Mouse (Mus musculus): ENCODE data around the gene Zfp81. TPM values are rescaled to one million over a fixed set of nuclear protein-coding genes. Genes with fewer than 3 reads are reported as not detected.
"Not testable (repeated sequence)": the region's sequence is repeated elsewhere in the genome, so short reads cannot be mapped to it uniquely, and the experiment has no call there.

Gene Zfp81
- total RNA-seq (2021), result 1 to 10 TPM; 4.9 to 5.0 TPM
- long read RNA-seq, experiment 1, result 0 reads
- long read RNA-seq, experiment 2, result 0 reads

DNA sequence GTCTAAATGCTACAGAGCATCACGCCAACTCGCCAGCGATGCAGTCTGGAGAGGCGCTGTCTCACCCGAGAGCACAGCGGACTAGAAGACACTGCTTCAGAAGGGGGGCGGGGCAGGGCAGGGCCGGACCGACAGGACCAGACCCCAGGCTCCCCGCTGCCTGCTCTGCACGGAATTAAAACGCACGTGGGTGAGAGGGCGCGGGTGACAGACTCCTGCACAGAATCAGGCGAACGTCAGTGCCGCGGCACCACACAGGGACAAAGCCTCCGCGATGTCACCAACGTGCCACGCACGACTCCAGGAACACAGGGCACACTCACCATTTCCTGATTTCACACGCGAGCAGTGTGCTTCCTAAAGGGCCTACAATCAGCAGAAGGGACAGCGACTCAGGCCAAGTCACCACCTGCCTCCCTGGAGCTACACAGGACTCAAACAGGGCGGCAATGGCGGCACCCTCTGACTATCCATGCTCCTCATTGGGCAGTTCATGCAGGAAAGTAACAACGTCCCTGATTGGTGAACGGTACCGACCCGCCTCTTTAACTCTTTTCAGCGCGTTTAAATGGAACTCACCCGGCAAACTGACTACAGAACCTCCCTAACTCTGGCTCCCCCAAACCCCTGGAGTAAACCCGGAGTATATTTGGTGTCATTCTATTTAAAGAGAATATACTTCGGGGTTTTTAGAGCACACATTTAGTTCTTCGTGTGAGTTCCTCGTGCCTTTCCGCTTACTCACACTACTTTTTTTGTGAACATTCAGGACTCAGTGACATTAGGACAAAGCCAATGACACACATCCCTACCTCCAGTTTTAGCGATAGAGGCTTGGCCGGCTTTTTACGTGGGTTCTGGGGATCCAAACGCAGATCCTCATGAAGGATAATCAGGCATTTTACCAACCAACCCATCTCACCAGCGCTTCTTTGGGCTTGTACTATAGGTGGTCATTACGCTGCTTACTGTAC is at the start of gene Zfp81:
Gene Zfp81 (minus strand): TSS at position 468 of the 974 bp plus-strand sequence.
- peak; percentile 91 for DNase-seq

DNA sequence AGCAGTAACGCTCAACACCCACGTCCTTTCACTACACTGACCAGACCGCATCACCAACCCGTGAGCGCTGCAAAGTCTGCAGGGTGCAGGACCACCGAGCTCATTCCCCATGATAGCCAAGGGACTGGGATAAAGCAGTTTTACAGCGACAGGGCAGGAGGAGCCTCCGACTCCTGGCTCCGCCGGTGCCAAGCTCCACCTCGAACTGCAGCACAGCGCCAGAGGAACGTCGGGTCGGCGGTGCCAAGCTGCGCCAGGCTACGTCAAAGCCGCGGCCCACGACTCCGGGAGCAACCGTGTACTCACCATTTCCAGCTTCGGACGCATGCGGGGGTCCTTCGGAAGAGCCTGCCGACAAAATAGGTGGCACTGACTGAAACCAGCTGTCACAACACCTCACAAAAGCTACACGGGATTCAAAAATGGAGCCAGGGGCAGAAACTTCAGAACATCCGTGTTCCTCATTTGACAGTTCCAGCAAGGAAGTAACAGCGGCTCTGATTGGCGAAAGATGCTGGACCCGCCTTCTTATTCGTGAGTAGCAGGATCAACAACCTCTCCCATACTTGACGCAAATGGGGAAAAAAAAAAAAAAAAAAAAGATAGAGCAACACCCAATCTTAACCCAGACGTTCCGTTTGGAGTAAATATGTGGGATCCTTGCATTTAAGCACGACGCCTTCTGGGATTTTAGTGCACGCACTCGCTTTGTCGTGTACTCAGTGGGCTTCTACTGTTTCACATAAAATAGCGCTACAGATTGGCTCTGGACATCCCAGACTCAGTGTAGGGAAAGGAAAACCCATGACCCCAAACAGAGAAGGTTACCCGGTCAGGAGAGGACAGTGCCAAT is 35.7 kb upstream of the Zfp81 start, which contains the start of gene Zfp101:
Gene Zfp101 (minus strand): TSS at position 460 of the 853 bp plus-strand sequence.
- DNase-seq, result peak; percentile 95 to 96

DNA sequence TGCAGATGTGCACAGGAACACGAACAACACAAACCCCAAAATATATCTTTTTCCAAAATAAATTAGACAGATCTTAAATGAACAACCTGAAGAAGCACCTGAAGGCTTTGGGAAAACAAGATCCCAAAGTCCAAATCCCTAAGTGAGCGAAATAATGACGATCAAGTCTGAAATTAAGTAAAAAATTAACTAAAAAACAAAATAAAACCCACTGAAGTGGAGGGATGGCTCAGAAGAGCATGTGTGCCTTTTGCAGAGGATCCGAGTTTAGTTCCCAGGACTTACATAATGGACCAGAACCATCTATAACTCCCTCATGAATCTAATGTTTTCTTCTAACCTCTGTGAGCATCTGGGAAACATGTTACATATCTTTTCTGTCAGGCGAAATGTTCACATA is 33.6 kb upstream of the Zfp81 start:
- no peak for DNase-seq

DNA sequence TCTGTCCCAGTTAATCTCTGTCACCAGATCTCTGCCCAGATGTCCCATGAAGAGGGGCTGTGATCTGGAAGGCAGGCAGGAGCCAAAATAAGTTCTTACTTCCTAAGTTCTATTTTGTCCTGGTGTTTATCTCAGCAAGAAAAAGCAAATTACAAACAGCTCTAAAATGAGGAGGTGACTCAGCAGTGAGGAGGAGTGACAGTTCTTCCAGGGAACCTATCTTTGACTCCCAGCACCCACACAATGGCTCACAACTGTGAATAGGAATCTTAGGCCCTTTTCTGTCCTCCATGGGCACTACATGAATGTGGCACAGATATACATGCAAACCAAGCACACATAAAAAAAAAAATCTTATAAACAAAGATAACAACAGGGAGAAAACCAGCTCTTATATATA is 27.0 kb upstream of the Zfp81 start:
- no peak for DNase-seq

DNA sequence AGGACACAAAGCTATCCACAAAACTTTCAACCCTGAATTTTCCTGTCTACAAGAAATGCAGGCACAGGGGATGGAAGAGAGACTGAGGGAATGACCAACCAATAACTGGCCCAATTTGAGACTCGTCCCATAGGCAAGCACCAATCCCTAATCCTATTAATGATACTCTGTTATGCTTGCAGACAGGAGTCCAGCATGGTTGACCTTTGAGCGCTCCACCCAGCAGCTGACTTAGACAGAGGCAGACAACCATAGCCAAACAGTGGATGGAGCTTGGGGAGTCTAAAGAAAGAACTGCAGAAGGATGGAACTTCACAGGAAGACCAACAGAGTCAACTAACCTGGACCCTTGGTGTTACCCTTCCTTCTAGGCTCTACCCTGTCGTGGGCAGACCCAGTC is 14.1 kb upstream of the Zfp81 start:
- no peak for DNase-seq

DNA sequence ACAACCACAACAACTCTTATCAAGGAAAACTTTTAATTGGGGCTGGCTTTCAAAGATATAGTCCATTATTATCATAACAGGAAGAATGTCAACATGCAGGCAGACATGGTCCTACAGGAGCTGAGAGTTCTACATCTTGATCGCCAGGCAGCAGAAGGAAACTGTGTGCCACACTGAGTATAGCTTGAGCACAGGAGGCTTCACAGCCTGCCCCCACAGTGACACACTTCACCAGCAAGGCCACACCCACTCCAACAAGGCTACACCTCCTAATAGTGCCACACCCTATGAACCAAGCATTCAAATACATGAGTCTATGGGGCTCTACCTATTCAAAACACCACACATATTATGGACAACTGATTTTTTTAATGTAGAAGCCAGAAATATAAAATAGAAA is 5.7 kb downstream of the Zfp81 start:
- DNase-seq, result no peak

DNA sequence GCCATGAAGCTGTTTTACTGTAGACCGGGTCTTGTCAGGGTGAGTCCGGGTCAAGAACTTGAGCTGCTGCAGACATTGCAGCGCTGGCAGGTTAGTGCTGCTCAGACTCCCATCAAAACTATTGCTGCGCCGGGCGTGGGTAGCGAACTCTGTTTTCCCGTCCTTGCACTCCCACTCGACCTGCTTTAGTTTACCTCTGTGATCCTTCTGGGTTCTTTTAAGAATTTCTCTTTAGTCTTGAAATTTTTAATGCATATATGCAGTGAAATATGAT is 68.9 kb downstream of the Zfp81 start:
- not testable (repeated sequence) for DNase-seq

DNA sequence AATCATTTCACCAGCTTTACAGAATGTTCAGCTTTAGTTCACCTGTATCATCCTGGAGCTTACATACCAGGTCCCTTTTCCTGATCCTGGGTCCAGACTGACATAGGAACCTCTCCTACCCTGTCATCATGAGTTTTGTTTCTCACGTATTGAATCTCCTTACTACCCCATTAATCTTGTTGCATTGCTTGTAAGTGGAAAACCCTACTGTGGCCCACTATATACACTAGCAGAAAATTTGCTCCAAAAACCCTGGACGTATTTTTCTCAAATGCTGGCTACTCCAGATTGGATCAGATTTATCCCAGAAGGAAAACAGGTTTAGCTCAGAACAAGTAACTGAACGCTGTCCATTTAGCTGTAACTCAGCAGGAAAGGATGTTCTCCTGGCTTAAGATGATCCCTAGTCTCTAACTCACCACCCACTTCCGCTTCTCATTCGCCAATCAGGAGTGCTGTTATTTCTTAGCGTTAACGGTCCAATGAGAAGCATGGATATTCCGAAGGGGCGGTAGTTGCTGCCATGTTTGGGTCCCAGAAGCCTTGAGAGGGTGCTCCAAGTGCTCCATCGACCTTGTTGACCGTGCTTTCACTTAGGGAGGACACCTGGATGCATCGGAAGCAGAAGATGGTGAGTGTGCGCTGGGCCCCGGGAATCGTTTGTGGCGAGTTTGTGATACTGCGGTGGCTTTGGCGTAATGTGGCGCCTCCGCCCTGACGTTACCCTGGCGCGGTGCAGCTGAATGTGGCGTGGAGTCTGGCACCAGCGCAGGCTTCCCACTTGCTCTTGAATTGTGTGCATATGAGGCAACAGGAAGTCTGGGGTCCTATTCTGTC is 69.4 kb downstream of the Zfp81 start, which contains the start of gene Zfp955b:
Gene Zfp955b (plus strand): TSS at position 506 of the 837 bp plus-strand sequence.
- not testable (repeated sequence) for DNase-seq

Other genes starting within 250 kb of the Zfp81 start
- gene Morc2b, start 219.2 kb downstream of the Zfp81 start, total RNA-seq (2021), result under 1 TPM in 1 of 2 experiments, not detected in 1; 0.07 TPM
- gene Olfr55, start 190.4 kb downstream of the Zfp81 start, total RNA-seq (2021), result not detected
- not detected for gene Olfr239, start 167.6 kb downstream of the Zfp81 start, total RNA-seq (2021)
- under 1 TPM; 0.15 TPM for gene Olfr1564, start 137.2 kb downstream of the Zfp81 start, total RNA-seq (2021)
- gene Zfp955a, start 103.7 kb downstream of the Zfp81 start, total RNA-seq (2021), result 1 to 10 TPM; 7.7 to 9.9 TPM
- gene Olfr63, start 94.2 kb downstream of the Zfp81 start, total RNA-seq (2021), result not detected
- 1 to 10 TPM; 9.1 to 9.4 TPM for gene Zfp955b, start 69.3 kb downstream of the Zfp81 start, total RNA-seq (2021)
- 1 to 10 TPM; 2.5 to 5.4 TPM for gene Zfp101, start 35.8 kb upstream of the Zfp81 start, total RNA-seq (2021)
- not detected for gene Actl9, start 74.0 kb upstream of the Zfp81 start, total RNA-seq (2021)
- gene Adamts10, start 165.3 kb upstream of the Zfp81 start, total RNA-seq (2021), result 1 to 10 TPM; 7.8 to 9.4 TPM
- 1 to 10 TPM; 1.9 to 3.0 TPM for gene Myo1f, start 196.8 kb upstream of the Zfp81 start, total RNA-seq (2021)